Mouse (Mus musculus) layer of hippocampus, adult 2 months (tissue): ENCODE data around the gene Cldn10. TPM values are rescaled to one million over a fixed set of nuclear protein-coding genes. Genes with fewer than 3 reads are reported as not detected.

Experiments
- DNase-seq, 2 experiments: peaks; one replicate each; pipeline ENCODE4 v3.0.0; 2022; ENCODE audit warnings: low spot score in 2 of 2
- H3K27ac ChIP-seq: fragments of 200-600 bp; 2 replicates; pipeline ENCODE4 v1.8.1; 2022
- H3K4me3 ChIP-seq: fragments of 200-600 bp; 2 replicates; pipeline ENCODE4 v1.8.1; 2022; ENCODE audit warnings: mild to moderate bottlenecking
- CTCF ChIP-seq: fragments of 200-600 bp; conservative IDR thresholded peaks from 2 replicates; pipeline ENCODE4 v1.8.1; 2022; ENCODE audit warnings: antibody characterized with exemption, mild to moderate bottlenecking, moderate library complexity
- total RNA-seq, 2 experiments: library from RNA; stranded (reverse); gene quantifications; 2 replicates each; pipeline ENCODE4 v1.2.3; 2021

Cldn10 gene
- total RNA-seq, 2 experiments from 2014 or later: 35.2 to 39.5 TPM

DNA sequence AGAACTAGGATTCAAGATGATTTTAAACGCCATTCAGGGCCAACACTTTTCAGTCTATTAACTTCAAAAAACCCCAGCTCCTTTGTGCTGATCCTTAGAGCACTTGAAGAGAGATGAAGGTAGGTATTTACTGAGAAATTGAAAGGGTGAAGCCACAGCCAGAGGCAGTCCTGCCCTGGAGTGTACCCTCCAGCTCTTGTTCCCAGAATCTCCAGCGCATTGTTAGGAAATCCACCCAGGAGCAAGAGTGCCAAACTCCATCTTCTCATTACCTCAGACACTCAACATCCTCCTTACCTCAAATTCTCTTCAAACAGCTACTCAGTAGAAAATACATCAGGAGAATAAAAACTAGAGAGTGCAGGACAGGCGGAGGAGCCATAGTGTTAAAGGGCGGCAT is 35.1 kb downstream of the Cldn10 start:
- DNase-seq: no peak
- Histone ChIP-seq H3K4me3 (no peak overlapping the region), H3K27ac (peak overlapping the region; percentile 47)
- no peak for TF ChIP-seq CTCF

DNA sequence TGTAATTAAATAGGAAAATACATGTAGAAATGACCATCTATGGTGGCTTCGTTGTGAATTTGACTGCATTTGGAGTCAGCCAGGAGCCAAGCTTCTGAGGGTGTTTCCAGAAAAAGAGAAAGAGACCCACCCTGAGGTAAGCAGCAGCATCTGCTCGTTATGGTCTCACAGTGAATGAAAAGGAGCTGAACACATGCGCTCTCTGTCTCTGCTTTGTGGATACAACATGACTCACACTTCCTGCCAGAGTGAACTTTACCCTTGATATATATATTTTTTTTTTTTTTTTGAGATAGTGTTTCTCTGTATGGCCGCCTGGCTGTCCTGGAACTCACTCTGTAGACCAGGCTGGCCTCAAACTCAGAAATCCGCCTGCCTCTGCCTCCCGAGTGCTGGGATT is 35.6 kb downstream of the Cldn10 start:
- Histone ChIP-seq H3K4me3 (no peak overlapping the region), H3K27ac (no peak overlapping the region)
- no peak for TF ChIP-seq CTCF
- no peak for DNase-seq

GRCm38 (mm10) chr14:118826346-118826745 is 38.6 kb downstream of the Cldn10 start:
- no peak for DNase-seq
- H3K4me3 ChIP-seq: no peak overlapping the region
- TF ChIP-seq CTCF: no peak
- no peak overlapping the region for H3K27ac ChIP-seq

- H3K27ac ChIP-seq: no peak overlapping the region
- no peak for DNase-seq
- no peak for TF ChIP-seq CTCF
- no peak overlapping the region for H3K4me3 ChIP-seq
Observed at GRCm38 (mm10) chr14:118827283-118827904, 39.7 kb downstream of the Cldn10 start.

DNA sequence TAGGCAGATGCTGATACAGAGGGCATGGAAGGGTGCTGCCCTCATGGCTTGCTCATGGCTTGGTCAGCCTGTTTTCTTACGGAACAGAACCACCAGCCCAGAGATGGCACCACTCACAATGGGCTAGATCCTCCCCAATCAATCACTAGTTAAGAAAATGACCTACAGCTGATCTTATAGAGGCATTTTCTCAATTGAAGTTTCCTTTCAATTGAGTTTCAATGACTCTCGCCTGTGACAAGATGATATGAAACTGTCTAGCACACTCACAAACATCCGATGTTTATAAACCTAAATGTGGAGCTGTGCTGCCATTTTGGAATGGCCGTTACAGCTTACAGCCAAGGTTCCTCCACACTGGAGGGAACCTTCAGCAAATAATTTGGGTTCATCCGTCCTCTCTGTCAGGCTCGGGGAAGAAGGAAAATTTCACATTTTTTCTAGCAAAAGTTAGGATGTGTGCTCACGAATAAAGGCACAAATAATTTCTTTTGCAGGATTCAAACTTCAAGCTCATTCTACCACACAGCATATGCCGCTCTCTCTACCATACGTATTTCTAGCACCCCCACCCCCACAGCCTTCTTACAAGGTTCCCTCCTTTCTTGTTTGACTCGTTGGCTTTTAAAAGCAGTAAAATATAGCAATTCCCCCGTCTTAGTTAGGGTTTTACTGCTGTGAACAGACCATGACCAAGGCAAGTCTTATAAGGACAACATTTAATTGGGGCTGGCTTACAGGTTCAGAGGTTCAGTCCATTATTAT is 41.8 kb downstream of the Cldn10 start:
- H3K4me3 ChIP-seq: no peak overlapping the region
- no peak overlapping the region for H3K27ac ChIP-seq
- peak in 1 of 2 experiments; percentile 39 for DNase-seq
- TF ChIP-seq CTCF: no peak

DNA sequence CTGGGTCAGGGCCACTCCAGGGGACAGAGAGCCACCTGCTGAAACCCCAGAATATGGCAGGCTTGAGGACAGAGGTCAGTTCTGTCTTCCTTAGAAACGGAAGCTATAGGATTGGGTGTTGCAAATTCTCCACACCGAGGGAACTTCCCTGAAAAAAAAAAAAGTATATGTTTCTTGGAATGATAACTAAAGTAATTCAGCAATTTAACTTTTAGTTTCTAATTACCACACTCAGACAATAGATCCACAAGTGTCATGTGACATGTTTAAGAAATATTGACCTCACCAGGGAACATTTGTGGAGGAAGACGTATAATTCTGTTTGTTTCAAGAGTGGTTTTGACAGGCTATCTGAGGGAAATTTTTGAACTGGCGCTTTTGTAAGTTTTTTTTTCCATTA is 43.9 kb downstream of the Cldn10 start:
- no peak overlapping the region for H3K4me3 ChIP-seq
- no peak for DNase-seq
- no peak for TF ChIP-seq CTCF
- no peak overlapping the region for H3K27ac ChIP-seq

DNA sequence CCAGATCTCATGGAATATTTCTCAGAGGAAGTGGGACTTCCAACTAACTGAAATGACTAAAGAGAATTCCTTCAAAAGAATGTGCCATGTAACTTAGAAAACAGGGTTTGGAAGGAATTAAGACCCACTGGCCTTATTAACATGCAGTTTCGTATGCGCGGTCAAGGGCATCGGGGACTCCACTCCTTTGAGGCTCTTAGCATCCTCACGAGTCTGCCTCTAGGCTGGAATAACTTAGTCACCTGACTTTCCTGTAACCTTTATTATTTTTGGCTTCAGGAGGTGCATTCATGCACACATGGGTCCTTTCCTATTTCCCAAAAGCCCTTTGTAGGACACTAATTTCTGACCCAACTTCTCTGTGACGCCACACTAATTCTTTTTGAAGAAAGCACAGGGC is 45.5 kb downstream of the Cldn10 start:
- Histone ChIP-seq H3K4me3 (no peak overlapping the region), H3K27ac (no peak overlapping the region)
- no peak for TF ChIP-seq CTCF
- no peak for DNase-seq

GRCm38 (mm10) chr14:118834313-118834712 is 46.6 kb downstream of the Cldn10 start:
- no peak for TF ChIP-seq CTCF
- no peak for DNase-seq
- H3K4me3 ChIP-seq: no peak overlapping the region
- H3K27ac ChIP-seq: no peak overlapping the region

DNA sequence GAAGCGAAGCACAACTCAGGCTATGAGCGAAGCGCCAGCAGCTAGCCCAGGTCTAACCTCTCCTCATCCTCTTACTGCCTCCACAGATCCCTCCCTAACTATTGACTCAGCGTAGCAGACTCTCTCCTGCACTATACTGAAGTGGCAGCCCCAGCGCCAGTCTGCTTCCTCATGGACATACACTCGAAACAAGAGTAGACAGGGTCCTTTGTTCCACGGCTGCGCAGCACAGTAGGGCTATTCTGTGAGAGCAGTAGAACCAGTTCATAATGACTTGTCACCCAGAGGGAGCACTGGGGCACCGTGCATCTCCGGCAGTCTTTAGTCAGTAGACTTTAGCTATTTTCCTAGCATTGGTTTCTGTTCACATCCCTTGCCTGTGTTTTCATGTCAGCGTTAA is 48.4 kb downstream of the Cldn10 start:
- no peak for TF ChIP-seq CTCF
- no peak overlapping the region for H3K27ac ChIP-seq
- no peak for DNase-seq
- no peak overlapping the region for H3K4me3 ChIP-seq

DNA sequence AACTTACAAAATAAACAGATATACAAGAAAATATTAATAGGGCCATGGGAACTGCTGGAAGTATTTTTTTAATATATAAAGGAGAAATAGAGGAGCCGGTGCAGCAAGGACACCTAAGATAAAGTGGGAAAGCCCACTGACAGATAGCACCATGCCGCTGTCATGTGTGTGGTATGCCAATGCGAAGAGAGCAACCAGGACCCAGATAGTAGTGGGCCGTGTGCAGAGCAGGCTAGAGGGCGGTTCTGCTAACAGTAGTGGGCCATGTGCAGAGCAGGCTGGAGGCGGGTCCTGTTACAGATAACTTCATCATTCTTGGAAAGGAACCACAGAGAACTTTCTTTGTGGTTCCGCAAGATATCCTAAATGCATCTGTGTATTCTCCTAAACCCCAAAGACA is 49.0 kb downstream of the Cldn10 start:
- no peak overlapping the region for H3K27ac ChIP-seq
- TF ChIP-seq CTCF: no peak
- no peak overlapping the region for H3K4me3 ChIP-seq
- no peak for DNase-seq

GRCm38 (mm10) chr14:118838556-118839120 is 50.9 kb downstream of the Cldn10 start:
- H3K27ac ChIP-seq: no peak overlapping the region
- H3K4me3 ChIP-seq: no peak overlapping the region
- no peak for TF ChIP-seq CTCF
- no peak for DNase-seq

- no peak overlapping the region for H3K27ac ChIP-seq
- no peak for DNase-seq
- no peak for TF ChIP-seq CTCF
- H3K4me3 ChIP-seq: no peak overlapping the region
Observed at GRCm38 (mm10) chr14:118839416-118839815, 51.7 kb downstream of the Cldn10 start.

DNA sequence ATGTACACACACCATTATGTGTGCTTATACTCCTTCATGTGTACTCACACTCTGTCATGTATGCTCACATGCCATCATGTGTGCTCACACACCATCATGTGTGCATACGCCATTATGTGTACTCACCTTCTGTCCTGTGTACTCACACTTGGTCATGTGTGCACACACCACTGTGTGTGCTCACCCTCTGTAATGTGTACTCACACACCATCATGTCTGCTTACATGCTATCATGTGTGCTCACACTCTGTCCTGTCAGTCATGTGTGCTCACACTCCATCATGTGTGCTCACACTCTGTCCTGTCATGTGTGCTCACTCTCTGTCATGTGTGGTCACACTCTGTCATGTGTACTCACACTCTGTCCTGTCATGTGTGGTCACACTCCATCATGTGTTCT is 52.3 kb downstream of the Cldn10 start:
- TF ChIP-seq CTCF: no peak
- Histone ChIP-seq H3K4me3 (no peak overlapping the region), H3K27ac (no peak overlapping the region)
- no peak for DNase-seq

- no peak overlapping the region for H3K4me3 ChIP-seq
- no peak overlapping the region for H3K27ac ChIP-seq
- no peak for DNase-seq
- no peak for TF ChIP-seq CTCF
Observed at GRCm38 (mm10) chr14:118842353-118842752, 54.6 kb downstream of the Cldn10 start.
